Mouse (Mus musculus) heart, embryonic 11.5 days (tissue): ENCODE results near the gene Lrrc26. TPM values are rescaled to one million over a fixed set of nuclear protein-coding genes. Genes with fewer than 3 reads are reported as not detected.
A peak's percentile ranks its signal among the peaks of the same experiment; 100 is the strongest.

Experiments
- ATAC-seq: fragments of 200-750 bp; cut with Nextera tagmentation; replicated peaks from 2 replicates; pipeline ENCODE4 v1.8.0; 2017; ENCODE audit warnings: moderate library complexity; ENCODE audit not compliant: insufficient number of reproducible peaks, low FRiP score, low TSS enrichment
- H3K27ac ChIP-seq: fragments of 300-500 bp; sonication (generic); 2 replicates; pipeline ENCODE4 v1.5.1; 2014; ENCODE audit warnings: mild to moderate bottlenecking, low read depth, low read length
- H3K27me3 ChIP-seq: fragments of 300-500 bp; sonication (generic); 2 replicates; pipeline ENCODE4 v1.6.1; 2014; ENCODE audit warnings: mild to moderate bottlenecking, low read length, mixed read lengths; ENCODE audit not compliant: control insufficient read depth, insufficient read depth
- H3K36me3 ChIP-seq: fragments of 300-500 bp; sonication (generic); 2 replicates; pipeline ENCODE4 v1.6.1; 2014; ENCODE audit warnings: mild to moderate bottlenecking, low read length, moderate library complexity, mixed read lengths; ENCODE audit not compliant: control insufficient read depth, insufficient read depth
- H3K4me1 ChIP-seq: fragments of 300-500 bp; sonication (generic); 2 replicates; pipeline ENCODE4 v1.6.1; 2014; ENCODE audit warnings: low read length; ENCODE audit not compliant: control insufficient read depth, insufficient read depth
- H3K4me2 ChIP-seq: fragments of 300-500 bp; sonication (generic); 2 replicates; pipeline ENCODE4 v1.6.1; 2014; ENCODE audit warnings: mild to moderate bottlenecking, moderate library complexity
- H3K4me3 ChIP-seq: fragments of 300-500 bp; sonication (generic); 2 replicates; pipeline ENCODE4 v1.5.1; 2014; ENCODE audit warnings: low read depth, low read length
- H3K9ac ChIP-seq: fragments of 300-500 bp; sonication (generic); 2 replicates; pipeline ENCODE4 v1.6.1; 2014; ENCODE audit warnings: mild to moderate bottlenecking, low read depth, low read length, moderate library complexity
- H3K9me3 ChIP-seq: fragments of 300-500 bp; sonication (generic); replicated peaks from 2 replicates; pipeline ENCODE4 v1.6.1; 2016; ENCODE audit warnings: low read length; ENCODE audit not compliant: control insufficient read depth
- WGBS: fragments of 180-500 bp; shearing (Covaris S2); extraction: QIAGEN DNeasy Blood & Tissue Kit; methylation state at CpG from one replicate; pipeline ENCODE4 v1.1.7; 2014; ENCODE audit not compliant: insufficient replicate concordance; 5-methylcytosine and 5-hydroxymethylcytosine counted together
- polyA plus RNA-seq: library from polyadenylated mRNA; unstranded; fragments of >200 nt; fragmentation: Nextera tagmentation; extraction: Ambion mirVana; gene quantifications from 2 replicates; pipeline ENCODE4 v1.2.1, GENCODE M21; 2014

Gene Lrrc26
- polyA plus RNA-seq, 1 experiment from 2014 or later = not detected

- peaks cover 16% of the 10 kb centered on the region for H3K27me3 ChIP-seq
- no peaks in the 10 kb centered on the region for H3K9me3 ChIP-seq
- peak overlapping the region; percentile 78; the same call in 1 of the 2 replicates for H3K9ac ChIP-seq
- peak overlapping the region; percentile 100 for H3K4me2 ChIP-seq
- ATAC-seq = no peak
- peak overlapping the region; percentile 83 for H3K4me3 ChIP-seq
- H3K27ac ChIP-seq = no peak overlapping the region
- H3K36me3 ChIP-seq = 0 out of 2 replicates have a peak, but pooled peaks cover 2% of the 10 kb centered on the region
- H3K4me1 ChIP-seq = peaks cover 29% of the 10 kb centered on the region
- 19% methylated on average over 12 of the region's 12 CpGs for WGBS
These were observed 26.0 kb upstream of the Lrrc26 start for GRCm38 (mm10) chr2:25263623-25264285.

- WGBS = 71% methylated on average over 5 of the region's 5 CpGs
- no peak for ATAC-seq
- Histone ChIP-seq H3K4me3 (no peak overlapping the region), H3K4me2 (peak overlapping the region; percentile 100; the same call in 1 of the 2 replicates), H3K4me1 (peaks cover 29% of the 10 kb centered on the region), H3K36me3 (0 out of 2 replicates have a peak, but pooled peaks cover 7% of the 10 kb centered on the region), H3K27ac (no peak overlapping the region), H3K9ac (no peak overlapping the region), H3K9me3 (no peaks in the 10 kb centered on the region), H3K27me3 (peaks cover 16% of the 10 kb centered on the region)
These were observed 25.4 kb upstream of the Lrrc26 start for GRCm38 (mm10) chr2:25264286-25264660.

DNA sequence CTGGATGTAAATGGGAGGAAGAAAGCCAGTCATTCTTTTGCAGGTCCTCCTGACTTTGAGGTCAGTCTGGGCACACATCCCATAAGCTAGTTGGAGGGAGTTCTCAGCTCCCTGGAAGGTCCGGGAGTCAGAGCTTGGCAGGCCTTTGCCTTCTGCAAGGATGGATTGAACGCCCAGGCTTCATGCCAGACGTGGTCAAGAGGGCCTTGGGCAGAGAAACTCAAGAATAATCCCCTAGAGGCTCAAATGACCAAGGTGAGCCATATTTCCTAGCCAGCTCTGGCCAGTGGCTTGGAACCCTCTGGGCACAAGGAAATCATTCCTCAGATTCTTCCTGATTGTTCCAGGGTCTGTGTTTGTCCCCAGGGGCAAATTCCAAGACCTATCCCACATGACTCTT lies 24.9 kb upstream of the Lrrc26 start:
- no peak overlapping the region for H3K9ac ChIP-seq
- no peak for ATAC-seq
- H3K9me3 ChIP-seq = no peaks in the 10 kb centered on the region
- H3K4me2 ChIP-seq = peak overlapping the region; percentile 19; the same call in 1 of the 2 replicates
- 69% methylated on average over 3 of the region's 3 CpGs for WGBS
- no peak overlapping the region for H3K27ac ChIP-seq
- H3K36me3 ChIP-seq = peaks cover 8% of the 10 kb centered on the region; the same call in 1 of the 2 replicates
- peaks cover 29% of the 10 kb centered on the region for H3K4me1 ChIP-seq
- H3K27me3 ChIP-seq = peaks cover 16% of the 10 kb centered on the region
- no peak overlapping the region for H3K4me3 ChIP-seq

- peak overlapping the region; percentile 12 for H3K4me2 ChIP-seq
- WGBS = 66% methylated on average over 6 of the region's 6 CpGs
- peaks cover 31% of the 10 kb centered on the region for H3K4me1 ChIP-seq
These were observed 23.6 kb upstream of the Lrrc26 start for GRCm38 (mm10) chr2:25265897-25266656.

GRCm38 (mm10) chr2:25266720-25267119 lies 23.0 kb upstream of the Lrrc26 start:
- Histone ChIP-seq H3K9ac (no peak overlapping the region), H3K4me2 (no peak overlapping the region; the same call in 1 of the 2 replicates), H3K27ac (no peak overlapping the region)

More at GRCm38 (mm10) chr2:25265897-25266656, 23.6 kb upstream of the Lrrc26 start:
- Histone ChIP-seq H3K9me3 (no peaks in the 10 kb centered on the region), H3K9ac (peak overlapping the region; percentile 56; the same call in 1 of the 2 replicates), H3K27ac (no peak overlapping the region), H3K27me3 (peaks cover 16% of the 10 kb centered on the region), H3K4me3 (no peak overlapping the region; the same call in 1 of the 2 replicates), H3K36me3 (peaks cover 8% of the 10 kb centered on the region; the same call in 1 of the 2 replicates)
- ATAC-seq = no peak

DNA sequence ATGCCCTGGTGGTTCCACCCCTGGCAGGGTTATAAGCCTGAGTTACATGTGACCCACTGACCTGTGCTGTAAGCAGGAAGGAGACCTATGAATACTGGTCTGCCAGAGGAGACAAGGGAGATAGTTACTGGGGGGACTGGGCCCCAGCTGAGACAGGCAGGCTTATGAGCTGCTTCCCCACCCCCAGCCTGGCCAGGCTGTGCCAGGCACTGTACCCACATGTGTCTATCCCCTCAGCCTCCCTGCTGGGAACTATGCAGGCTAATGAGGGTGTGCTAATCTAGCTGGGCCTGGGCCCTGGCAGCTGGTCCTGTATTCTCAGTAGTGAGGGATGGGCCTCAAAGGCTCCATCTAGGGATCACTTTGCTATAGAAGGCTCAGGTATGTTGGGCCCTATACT lies 22.5 kb upstream of the Lrrc26 start:
- peaks cover 36% of the 10 kb centered on the region for H3K4me1 ChIP-seq
- H3K27me3 ChIP-seq = peaks cover 16% of the 10 kb centered on the region
- no peak for ATAC-seq
- no peak overlapping the region for H3K27ac ChIP-seq
- H3K4me2 ChIP-seq = no peak overlapping the region
- peaks cover 8% of the 10 kb centered on the region; the same call in 1 of the 2 replicates for H3K36me3 ChIP-seq
- no peak overlapping the region for H3K9ac ChIP-seq
- H3K4me3 ChIP-seq = no peak overlapping the region
- no peaks in the 10 kb centered on the region for H3K9me3 ChIP-seq

More at GRCm38 (mm10) chr2:25266720-25267119, 23.0 kb upstream of the Lrrc26 start:
- no peak overlapping the region for H3K4me3 ChIP-seq
- 58% methylated on average over 2 of the region's 2 CpGs for WGBS
- H3K27me3 ChIP-seq = peaks cover 16% of the 10 kb centered on the region
- peaks cover 8% of the 10 kb centered on the region; the same call in 1 of the 2 replicates for H3K36me3 ChIP-seq
- no peak for ATAC-seq
- H3K9me3 ChIP-seq = no peaks in the 10 kb centered on the region
- H3K4me1 ChIP-seq = peaks cover 36% of the 10 kb centered on the region

DNA sequence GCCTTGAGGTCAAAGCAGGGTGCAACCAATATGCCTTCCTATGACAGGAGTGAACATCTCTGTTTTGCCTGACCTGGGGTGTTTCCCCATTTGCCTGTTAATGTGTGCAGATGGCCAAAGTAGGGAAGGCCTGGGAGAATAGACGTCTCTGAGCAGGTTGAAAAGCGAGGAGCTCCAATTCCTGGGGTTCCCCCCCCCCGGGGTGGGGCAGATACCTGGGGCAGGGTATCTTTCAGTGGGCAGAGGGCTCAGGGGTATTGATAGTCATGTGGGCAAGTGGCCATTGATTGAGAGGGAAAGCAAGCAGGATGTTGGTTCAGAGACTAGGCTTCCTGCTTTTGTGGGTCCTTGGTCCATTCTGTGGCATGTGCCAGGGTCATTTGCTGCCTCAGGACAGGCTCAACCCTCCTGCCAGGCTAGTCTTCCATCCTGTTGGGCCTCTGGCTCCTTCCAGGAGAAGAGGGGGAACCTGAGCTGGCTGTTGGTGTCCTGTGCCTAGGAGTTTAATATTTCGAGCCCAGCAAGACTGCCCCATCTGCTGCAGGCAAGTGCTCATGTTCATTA lies 21.9 kb upstream of the Lrrc26 start:
- no peak for ATAC-seq
- Histone ChIP-seq H3K4me1 (peaks cover 36% of the 10 kb centered on the region), H3K4me3 (no peak overlapping the region), H3K27ac (no peak overlapping the region), H3K27me3 (peaks cover 16% of the 10 kb centered on the region), H3K4me2 (no peak overlapping the region), H3K9me3 (no peaks in the 10 kb centered on the region), H3K36me3 (peaks cover 8% of the 10 kb centered on the region; the same call in 1 of the 2 replicates), H3K9ac (no peak overlapping the region)
- 65% methylated on average over 4 of the region's 4 CpGs for whole genome bisulfite sequencing

DNA sequence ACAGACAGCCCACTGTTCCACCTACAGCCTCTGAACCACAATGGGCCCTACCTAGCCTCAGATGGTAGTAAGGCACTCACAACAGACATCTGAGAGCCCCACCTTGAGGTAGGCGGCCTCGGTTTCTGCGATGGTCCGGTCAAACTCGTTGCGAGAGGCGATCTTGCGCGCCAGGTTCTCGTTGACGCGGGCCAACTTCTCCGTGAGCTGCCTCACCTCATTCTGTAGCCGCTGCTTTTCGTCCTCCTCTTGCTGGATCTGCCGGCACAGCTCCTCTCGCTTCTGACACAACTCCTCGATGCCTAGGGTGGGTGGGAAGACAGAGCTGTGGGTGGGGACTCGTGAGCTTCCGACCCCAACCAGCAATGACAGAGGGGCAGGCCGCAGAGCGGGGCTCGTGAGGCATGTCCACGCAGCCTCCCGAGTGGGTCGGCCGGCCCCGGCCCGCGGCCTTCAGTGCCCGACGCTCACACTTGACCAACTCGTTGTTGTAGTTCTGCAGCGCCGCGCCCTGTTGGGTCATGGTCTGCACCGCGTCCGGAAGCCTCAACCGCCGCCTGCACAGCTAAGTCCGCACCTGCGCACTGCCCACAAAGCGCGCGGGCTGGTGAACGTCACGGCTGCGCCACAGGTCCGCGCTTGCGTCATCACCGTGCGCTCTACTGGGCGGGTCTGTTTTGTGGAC lies 17.7 kb upstream of the Lrrc26 start, which contains the start of the genes Ssna1 and Anapc2:
Ssna1 (minus strand) TSS at position 612 of the 685 bp plus-strand sequence.
Anapc2 (plus strand) TSS at position 652 of the 685 bp plus-strand sequence.
- 0% methylated on average over 55 of the region's 55 CpGs for WGBS
- Histone ChIP-seq H3K9me3 (no peaks in the 10 kb centered on the region), H3K27me3 (no peaks in the 10 kb centered on the region), H3K4me2 (peak within 1 kb of the TSS; percentile 93), H3K36me3 (peaks cover 22% of the 10 kb centered on the region), H3K4me1 (peaks cover 18% of the 10 kb centered on the region), H3K27ac (peak within 1 kb of the TSS; percentile 70), H3K4me3 (peak within 1 kb of the TSS; percentile 82), H3K9ac (peak within 1 kb of the TSS; percentile 94)
- ATAC-seq = peak; percentile 96
